Mouse (Mus musculus) midbrain, embryonic 11.5 days (tissue): ENCODE data around the gene Sidt2. TPM values are rescaled to one million over a fixed set of nuclear protein-coding genes. Genes with fewer than 3 reads are reported as not detected.

Experiments used
- ATAC-seq: fragments of 200-750 bp; cut with Nextera tagmentation; 2 replicates; pipeline ENCODE4 v1.8.0; 2017; ENCODE audit warnings: moderate TSS enrichment, moderate library complexity; ENCODE audit not compliant: low FRiP score
- DNase-seq: peaks from one replicate; pipeline ENCODE4 v3.0.0; 2015; ENCODE audit warnings: low spot score; ENCODE audit errors: missing footprints
- H3K27ac ChIP-seq: fragments of 300-500 bp; sonication (generic); 2 replicates; pipeline ENCODE4 v1.5.1; 2014; ENCODE audit warnings: low read depth, low read length
- H3K27me3 ChIP-seq: fragments of 300-500 bp; sonication (generic); 2 replicates; pipeline ENCODE4 v1.6.1; 2014; ENCODE audit warnings: mild to moderate bottlenecking, low read length, moderate library complexity, mixed read lengths; ENCODE audit not compliant: control insufficient read depth, insufficient read depth
- H3K36me3 ChIP-seq: fragments of 300-500 bp; sonication (generic); 2 replicates; pipeline ENCODE4 v1.6.1; 2014; ENCODE audit warnings: mild to moderate bottlenecking, low read length, moderate library complexity, mixed read lengths; ENCODE audit not compliant: control insufficient read depth, insufficient read depth
- H3K4me1 ChIP-seq: fragments of 300-500 bp; sonication (generic); 2 replicates; pipeline ENCODE4 v1.6.1; 2014; ENCODE audit warnings: low read length; ENCODE audit not compliant: control insufficient read depth, insufficient read depth
- H3K4me2 ChIP-seq: fragments of 300-500 bp; sonication (generic); 2 replicates; pipeline ENCODE4 v1.6.1; 2014; ENCODE audit warnings: mild to moderate bottlenecking, moderate library complexity
- H3K4me3 ChIP-seq: fragments of 300-500 bp; sonication (generic); 2 replicates; pipeline ENCODE4 v1.5.1; 2014; ENCODE audit warnings: low read depth, low read length
- H3K9ac ChIP-seq: fragments of 300-500 bp; sonication (generic); 2 replicates; pipeline ENCODE4 v1.6.1; 2014; ENCODE audit warnings: low read length
- H3K9me3 ChIP-seq: fragments of 300-500 bp; sonication (generic); 2 replicates; pipeline ENCODE4 v1.6.1; 2016; ENCODE audit warnings: low read length; ENCODE audit not compliant: control insufficient read depth
- WGBS: fragments of 180-500 bp; shearing (Covaris S2); extraction: QIAGEN DNeasy Blood & Tissue Kit; methylation state at CpG from one replicate; pipeline ENCODE4 v1.1.7; 2014; 5-methylcytosine and 5-hydroxymethylcytosine counted together
- polyA plus RNA-seq: library from polyadenylated mRNA; unstranded; fragments of >200 nt; fragmentation: Nextera tagmentation; extraction: Ambion mirVana; gene quantifications from 2 replicates; pipeline ENCODE4 v1.2.1, GENCODE M21; 2014

Gene Sidt2
- polyA plus RNA-seq, 1 experiment from 2014 or later: 21.7 TPM

DNA sequence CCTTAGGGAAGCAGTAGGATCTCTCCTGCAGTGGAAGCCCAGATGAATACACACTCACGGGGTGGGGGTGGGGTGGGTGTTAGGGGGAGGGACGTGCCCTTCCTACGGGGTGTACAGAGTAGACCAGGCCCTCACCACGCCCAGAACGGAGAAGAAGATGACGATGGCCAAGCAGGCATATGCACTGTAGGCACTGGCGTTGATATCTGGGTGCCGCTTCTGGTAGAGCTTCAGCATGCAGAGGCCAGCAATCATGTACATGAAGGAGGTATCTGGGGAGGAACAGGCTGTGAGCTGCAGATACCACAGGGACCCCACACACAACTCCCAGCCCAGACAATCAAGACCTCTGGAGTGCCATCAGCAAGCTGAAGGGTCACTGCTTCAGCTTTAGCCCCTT is 12.1 kb downstream of the Sidt2 start:
- Histone ChIP-seq H3K4me1 (no peaks in the 10 kb centered on the region), H3K4me3 (no peak overlapping the region), H3K36me3 (peaks cover 9% of the 10 kb centered on the region), H3K4me2 (no peak overlapping the region), H3K27me3 (no peaks in the 10 kb centered on the region), H3K27ac (no peak overlapping the region), H3K9me3 (no peaks in the 10 kb centered on the region), H3K9ac (no peak overlapping the region)
- WGBS: 92% methylated on average over 8 of the region's 8 CpGs
- ATAC-seq (no peak), DNase-seq (no peak)

- WGBS: 86% methylated on average over 16 of the region's 16 CpGs
- Histone ChIP-seq H3K4me3 (no peak overlapping the region), H3K27me3 (no peaks in the 10 kb centered on the region), H3K4me2 (no peak overlapping the region), H3K4me1 (no peaks in the 10 kb centered on the region), H3K9ac (no peak overlapping the region), H3K27ac (no peak overlapping the region), H3K36me3 (peaks cover 9% of the 10 kb centered on the region), H3K9me3 (no peaks in the 10 kb centered on the region)
- ATAC-seq: no peak
- DNase-seq: no peak
Measured at GRCm38 (mm10) chr9:45942464-45942863, 12.6 kb downstream of the Sidt2 start.

GRCm38 (mm10) chr9:45941329-45941888 is 13.6 kb downstream of the Sidt2 start:
- no peaks in the 10 kb centered on the region for H3K9me3 ChIP-seq
- no peak for ATAC-seq
- DNase-seq: no peak
- no peak overlapping the region for H3K4me2 ChIP-seq
- no peaks in the 10 kb centered on the region for H3K27me3 ChIP-seq
- peaks cover 9% of the 10 kb centered on the region for H3K36me3 ChIP-seq
- H3K4me3 ChIP-seq: no peak overlapping the region
- no peaks in the 10 kb centered on the region for H3K4me1 ChIP-seq
- H3K27ac ChIP-seq: no peak overlapping the region
- 57% methylated on average over 18 of the region's 18 CpGs for WGBS
- H3K9ac ChIP-seq: no peak overlapping the region

DNA sequence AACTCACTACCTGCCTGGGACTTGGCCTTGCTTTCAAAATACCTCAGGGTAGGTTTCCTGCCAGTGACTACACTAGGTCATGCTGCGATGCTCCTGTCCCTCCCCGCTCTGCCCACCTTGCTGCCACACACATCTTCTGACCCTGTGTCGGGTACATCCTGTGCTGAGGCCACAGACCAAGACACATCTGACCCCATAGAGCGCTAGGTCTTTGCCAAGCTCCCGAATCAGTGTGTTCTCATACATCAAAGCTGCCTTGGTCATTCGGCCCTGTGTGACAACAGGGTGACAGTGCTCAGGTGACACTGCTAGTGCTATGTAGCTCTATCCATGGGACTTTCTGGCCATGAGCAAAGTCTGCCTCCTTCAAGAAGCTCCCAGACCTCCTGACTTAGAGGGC is 15.3 kb downstream of the Sidt2 start:
- WGBS: 93% methylated on average over 6 of the region's 6 CpGs
- no peaks in the 10 kb centered on the region for H3K9me3 ChIP-seq
- H3K4me3 ChIP-seq: no peak overlapping the region
- H3K36me3 ChIP-seq: peaks cover 7% of the 10 kb centered on the region
- H3K27me3 ChIP-seq: no peaks in the 10 kb centered on the region
- no peak overlapping the region for H3K9ac ChIP-seq
- no peaks in the 10 kb centered on the region for H3K4me1 ChIP-seq
- no peak overlapping the region for H3K27ac ChIP-seq
- no peak overlapping the region for H3K4me2 ChIP-seq
- ATAC-seq (no peak), DNase-seq (no peak)

- Histone ChIP-seq H3K27ac (no peak overlapping the region), H3K4me2 (no peak overlapping the region), H3K4me3 (no peak overlapping the region), H3K36me3 (peaks cover 7% of the 10 kb centered on the region), H3K9me3 (no peaks in the 10 kb centered on the region), H3K27me3 (no peaks in the 10 kb centered on the region), H3K9ac (no peak overlapping the region), H3K4me1 (no peaks in the 10 kb centered on the region)
- no peak for DNase-seq
- 91% methylated on average over 15 of the region's 15 CpGs for WGBS
- no peak for ATAC-seq
Measured at GRCm38 (mm10) chr9:45938952-45939637, 16.0 kb downstream of the Sidt2 start.

- Histone ChIP-seq H3K4me2 (no peak overlapping the region), H3K27me3 (no peaks in the 10 kb centered on the region), H3K9ac (no peak overlapping the region), H3K27ac (no peak overlapping the region), H3K9me3 (no peaks in the 10 kb centered on the region), H3K36me3 (peaks cover 4% of the 10 kb centered on the region; the same call in 1 of the 2 replicates), H3K4me3 (no peak overlapping the region), H3K4me1 (no peaks in the 10 kb centered on the region)
- WGBS: 92% methylated on average over 8 of the region's 8 CpGs
- no peak for DNase-seq
- ATAC-seq: no peak
Measured at GRCm38 (mm10) chr9:45938088-45938487, 17.0 kb downstream of the Sidt2 start.

GRCm38 (mm10) chr9:45936883-45937282 is 18.2 kb downstream of the Sidt2 start:
- H3K27ac ChIP-seq: no peak overlapping the region
- H3K27me3 ChIP-seq: no peaks in the 10 kb centered on the region
- peaks cover 2% of the 10 kb centered on the region; the same call in 1 of the 2 replicates for H3K36me3 ChIP-seq
- H3K4me1 ChIP-seq: no peaks in the 10 kb centered on the region
- peak; percentile 86 for DNase-seq
- H3K9me3 ChIP-seq: no peaks in the 10 kb centered on the region
- H3K4me3 ChIP-seq: no peak overlapping the region
- no peak overlapping the region for H3K4me2 ChIP-seq
- H3K9ac ChIP-seq: no peak overlapping the region
- 22% methylated on average over 3 of the region's 3 CpGs for WGBS
- ATAC-seq: peak; percentile 58; the same call in 1 of the 2 replicates

- H3K4me3 ChIP-seq: no peak within 1 kb of the TSS
- ATAC-seq: no peak
- 9% methylated on average over 21 of the region's 21 CpGs for WGBS
- peak within 1 kb of the TSS; percentile 51 for H3K9ac ChIP-seq
- no peaks in the 10 kb centered on the region for H3K9me3 ChIP-seq
- no peak within 1 kb of the TSS for H3K27ac ChIP-seq
- H3K27me3 ChIP-seq: no peaks in the 10 kb centered on the region
- H3K4me2 ChIP-seq: peak within 1 kb of the TSS; percentile 30
- peaks cover 2% of the 10 kb centered on the region; the same call in 1 of the 2 replicates for H3K36me3 ChIP-seq
- peak; percentile 84 for DNase-seq
- H3K4me1 ChIP-seq: no peaks in the 10 kb centered on the region
Measured at GRCm38 (mm10) chr9:45935628-45936210, 19.3 kb downstream of the Sidt2 start, which contains the start of gene Tagln. Gene Tagln (minus strand): TSS chr9:45936058.
